Mouse (Mus musculus): Measurements from ENCODE around the gene Prrt1.

The Prrt1 gene

DNA sequence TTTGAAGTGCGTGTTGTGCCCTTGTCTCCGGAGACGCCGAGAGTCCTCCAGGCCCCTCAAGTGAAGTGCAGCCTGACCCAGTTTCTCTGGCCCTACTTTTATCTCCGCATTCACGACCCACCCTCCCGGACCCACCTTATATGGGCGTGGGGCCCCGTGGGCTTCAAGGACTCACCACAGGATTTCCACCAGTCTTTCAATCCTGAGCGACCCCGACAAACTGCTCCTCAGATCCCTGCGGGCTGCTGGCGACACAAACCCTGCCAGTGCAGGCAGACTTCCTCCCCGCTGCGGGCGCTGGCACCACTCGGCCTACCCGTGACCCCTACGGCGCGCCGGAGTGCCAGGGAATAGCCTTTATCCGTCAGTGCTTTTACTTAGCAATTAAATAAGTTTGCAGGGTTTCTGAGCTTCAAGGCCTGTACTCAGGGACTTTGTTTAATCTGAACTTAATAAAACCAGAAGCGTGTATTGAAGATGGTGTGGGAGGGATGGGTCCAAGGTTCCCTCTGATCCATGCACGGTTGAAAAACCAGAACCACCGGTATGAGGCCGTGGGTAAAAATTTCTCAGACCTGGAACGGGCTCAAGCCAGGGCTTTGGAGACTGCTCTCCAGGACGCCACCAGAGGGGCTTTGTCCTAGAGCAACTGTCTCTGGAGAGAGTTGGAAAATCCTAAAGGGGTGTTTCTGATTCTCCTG lies 1.2 kb upstream of the Prrt1 start, which contains the start of gene Ppt2:
Gene Ppt2 (minus strand): TSS at position 568 of the 701 bp plus-strand sequence.
- no peak for DNase-seq (ENCODE audit: low spot score in 2 of 2)

DNA sequence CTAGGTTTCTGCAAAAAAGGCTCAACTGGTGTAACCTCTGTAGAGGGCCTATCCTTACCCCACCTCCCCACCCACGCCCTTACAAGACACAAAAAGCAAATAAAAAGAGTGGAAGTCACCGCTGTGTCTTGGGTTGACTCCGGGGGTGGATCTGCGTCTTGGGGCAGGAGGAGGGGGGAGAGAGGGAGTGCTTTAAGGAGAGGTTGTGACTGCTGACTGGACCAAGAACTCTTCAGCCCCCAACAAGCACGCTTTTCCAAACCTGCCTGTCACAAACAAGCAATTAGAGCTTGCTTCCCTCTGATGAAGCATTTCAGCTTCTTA lies 727 bp upstream of the Prrt1 start:
- no peak for DNase-seq (ENCODE audit: low spot score in 2 of 2)

DNA sequence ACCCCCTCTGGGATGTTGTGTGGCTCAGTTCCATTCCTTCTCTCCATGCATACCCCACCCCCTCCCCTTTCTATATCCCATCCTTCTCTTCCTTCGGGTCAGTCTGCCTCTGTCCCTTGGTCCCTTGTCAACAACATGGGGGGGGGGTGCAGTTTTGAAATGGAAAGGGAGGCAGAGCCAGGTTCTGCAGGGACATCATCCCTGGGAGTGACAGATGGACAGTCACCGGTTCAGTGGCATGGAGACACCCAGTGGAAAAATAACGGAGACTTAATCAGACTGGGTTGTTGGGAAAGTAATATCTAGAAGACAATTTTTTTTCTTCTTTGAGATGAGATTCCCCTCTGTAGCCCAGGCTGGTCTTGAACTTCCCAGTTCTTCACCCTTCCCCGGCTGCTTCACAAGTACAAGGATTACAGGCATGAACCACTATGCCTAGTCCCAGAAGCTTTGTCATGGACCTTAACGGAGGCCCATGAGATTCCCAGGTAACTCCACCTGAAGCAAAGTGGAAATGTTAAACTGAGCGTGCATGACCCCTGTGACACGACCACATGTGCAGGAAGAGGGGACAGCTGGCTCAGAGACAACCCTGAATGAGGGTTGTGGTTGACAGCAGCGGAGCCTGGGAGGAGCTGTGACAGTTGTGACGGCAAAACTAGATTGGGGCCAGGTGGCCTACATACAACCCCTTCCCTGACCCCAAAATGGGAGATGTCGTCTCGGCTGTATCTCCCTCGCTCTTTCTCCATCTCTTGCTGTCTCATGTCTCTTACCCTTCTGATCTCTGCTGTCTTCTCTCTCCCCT lies 667 bp downstream of the Prrt1 start:
- DNase-seq (ENCODE audit: low spot score in 2 of 2): no peak

- DNase-seq (ENCODE audit: low spot score in 2 of 2): no peak
Measured at GRCm38 (mm10) chr17:34630761-34631301, 1.5 kb downstream of the Prrt1 start.

DNA sequence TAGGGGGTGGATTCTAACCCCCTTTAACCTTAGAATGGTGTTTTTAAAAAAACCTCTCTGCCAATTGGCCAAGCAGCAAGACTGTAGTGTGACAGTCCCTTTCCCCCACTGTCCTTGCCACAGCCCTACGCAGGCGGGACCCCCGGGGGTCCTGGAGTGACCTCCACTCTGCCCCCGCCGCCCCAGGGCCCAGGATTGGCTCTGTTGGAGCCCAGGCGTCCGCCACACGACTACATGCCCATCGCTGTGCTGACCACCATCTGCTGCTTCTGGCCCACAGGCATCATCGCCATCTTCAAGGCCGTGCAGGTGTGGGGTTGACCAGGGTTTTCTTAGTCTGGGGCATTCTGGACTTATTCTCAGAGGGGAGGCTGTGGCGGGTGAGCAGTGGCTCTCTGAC lies 2.3 kb downstream of the Prrt1 start:
- DNase-seq (ENCODE audit: low spot score in 2 of 2): no peak

DNA sequence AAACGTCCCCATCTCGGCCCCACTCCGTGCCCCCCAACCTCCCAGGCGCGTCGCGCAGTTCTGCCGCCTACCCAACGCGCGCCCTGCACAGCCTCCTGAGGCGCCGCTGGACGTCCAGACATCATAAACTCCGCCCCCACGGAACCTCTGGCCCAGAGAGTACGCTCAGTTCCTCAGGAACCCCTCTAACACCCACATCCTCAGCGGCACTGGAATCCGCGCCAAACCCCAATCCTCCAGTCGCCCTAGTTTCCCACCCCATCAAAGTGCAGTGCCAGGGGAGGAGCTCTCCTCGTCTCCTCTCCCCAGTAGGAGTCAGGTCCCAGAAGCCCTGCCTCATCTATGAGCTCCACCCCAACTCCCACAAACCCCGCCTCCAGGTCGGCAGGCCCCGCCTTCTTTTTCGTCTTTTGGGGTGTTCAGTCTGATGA lies 2.9 kb downstream of the Prrt1 start:
- DNase-seq (ENCODE audit: low spot score in 2 of 2): peak; percentile 66 to 77

GRCm38 (mm10) chr17:34635671-34636070 lies 6.3 kb downstream of the Prrt1 start:
- no peak for DNase-seq (ENCODE audit: low spot score in 2 of 2)

- no peak for DNase-seq (ENCODE audit: low spot score in 2 of 2)
Measured at GRCm38 (mm10) chr17:34637459-34637858, 8.1 kb downstream of the Prrt1 start.

DNA sequence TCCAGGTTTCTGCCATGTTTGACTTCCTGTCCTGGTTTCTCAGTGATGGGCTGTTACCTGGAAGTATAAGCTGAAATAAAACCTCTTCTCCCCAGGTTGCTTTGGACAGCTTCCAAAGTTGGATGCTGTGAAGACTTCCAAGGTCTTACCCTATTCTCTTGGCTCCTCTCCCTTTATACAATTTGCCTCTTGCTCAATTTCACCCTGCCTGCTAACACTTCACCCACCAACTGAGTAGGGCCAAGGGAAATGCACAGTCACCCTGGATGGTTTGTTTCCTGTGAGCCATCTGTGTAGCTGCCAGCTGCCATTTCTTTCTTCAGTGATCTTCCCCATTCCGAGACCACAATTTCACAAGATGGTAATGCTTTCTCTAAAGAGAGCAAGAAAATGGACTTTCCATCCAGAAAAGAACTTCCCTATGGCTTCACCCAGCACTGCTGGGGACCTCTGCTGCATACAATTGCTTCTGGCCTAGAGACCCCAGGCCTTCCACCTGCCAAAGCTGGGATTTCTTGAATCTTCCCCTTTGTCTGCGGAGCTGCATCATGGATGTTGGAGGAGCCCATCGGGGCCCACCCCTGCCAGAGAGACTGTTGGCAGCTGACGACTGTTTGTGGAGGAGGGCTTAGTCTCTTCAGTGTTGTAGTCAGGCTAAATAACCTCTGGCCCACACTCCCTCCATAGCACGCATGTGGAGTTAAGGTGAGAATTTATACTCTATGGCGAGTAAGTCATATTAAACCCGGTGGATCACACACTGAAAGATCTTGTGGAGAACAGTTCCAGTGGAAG lies 10.3 kb downstream of the Prrt1 start:
- DNase-seq (ENCODE audit: low spot score in 2 of 2): no peak

DNA sequence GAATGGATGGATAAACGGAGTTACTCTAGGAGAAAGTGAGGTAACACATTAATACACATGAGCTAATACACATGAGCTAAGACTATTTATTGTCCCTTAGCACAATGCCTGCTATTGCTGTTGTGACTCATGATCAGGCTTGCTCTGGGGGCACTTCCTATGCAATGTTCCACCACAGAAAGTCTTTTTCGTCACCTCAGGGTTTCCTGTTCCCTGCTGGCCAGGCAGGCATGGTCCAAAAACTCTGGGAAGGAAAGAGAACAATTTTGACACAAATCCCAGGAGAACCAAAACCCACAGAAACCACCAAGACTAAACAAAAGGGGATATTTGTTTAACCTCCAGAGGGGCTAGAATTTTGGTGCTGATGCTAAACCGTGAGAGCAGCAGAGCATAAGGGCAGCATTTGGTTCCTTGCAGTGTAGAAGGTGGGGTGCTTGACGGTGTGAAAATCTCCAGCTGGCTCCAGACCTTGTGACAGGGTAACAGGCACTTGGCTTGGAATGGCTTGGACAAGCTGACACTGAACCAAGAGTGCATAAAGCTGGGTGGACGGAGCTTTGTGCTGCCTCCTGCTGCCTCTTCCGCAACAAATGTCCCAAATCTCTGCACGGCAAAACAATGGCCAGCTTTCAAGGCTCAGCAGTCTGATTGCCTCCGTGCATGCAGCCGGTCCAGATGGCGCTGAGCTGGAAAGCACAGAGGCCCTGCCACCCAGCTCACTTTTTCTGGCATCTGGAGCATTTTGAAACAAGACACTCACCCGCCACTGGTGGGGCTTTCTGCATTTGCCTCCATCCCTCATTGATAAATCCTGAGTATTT lies 11.7 kb downstream of the Prrt1 start:
- DNase-seq (ENCODE audit: low spot score in 2 of 2): no peak

DNA sequence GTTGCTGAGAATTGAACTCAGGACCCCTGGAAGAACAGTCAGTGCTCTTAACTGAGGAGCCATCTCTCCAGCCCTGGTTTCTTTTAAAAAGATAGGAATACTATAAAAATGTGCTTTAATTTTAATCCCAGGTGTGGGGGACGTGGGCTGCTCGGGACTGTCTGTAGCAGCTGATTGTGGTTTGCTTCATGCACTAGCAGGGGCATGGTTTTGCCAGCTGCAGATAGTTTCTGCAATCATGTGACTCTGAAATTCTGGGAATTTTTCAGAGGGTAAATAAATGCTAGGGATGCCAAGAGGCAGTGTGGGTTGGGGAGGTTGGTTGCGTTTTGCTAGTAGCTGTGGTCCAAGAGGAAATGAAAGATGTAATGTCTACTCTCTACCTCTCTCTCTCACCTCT lies 12.6 kb downstream of the Prrt1 start:
- DNase-seq (ENCODE audit: low spot score in 2 of 2): no peak

GRCm38 (mm10) chr17:34643379-34643778 lies 14.0 kb downstream of the Prrt1 start:
- no peak for DNase-seq (ENCODE audit: low spot score in 2 of 2)

GRCm38 (mm10) chr17:34643944-34644343 lies 14.6 kb downstream of the Prrt1 start:
- no peak for DNase-seq (ENCODE audit: low spot score in 2 of 2)

DNA sequence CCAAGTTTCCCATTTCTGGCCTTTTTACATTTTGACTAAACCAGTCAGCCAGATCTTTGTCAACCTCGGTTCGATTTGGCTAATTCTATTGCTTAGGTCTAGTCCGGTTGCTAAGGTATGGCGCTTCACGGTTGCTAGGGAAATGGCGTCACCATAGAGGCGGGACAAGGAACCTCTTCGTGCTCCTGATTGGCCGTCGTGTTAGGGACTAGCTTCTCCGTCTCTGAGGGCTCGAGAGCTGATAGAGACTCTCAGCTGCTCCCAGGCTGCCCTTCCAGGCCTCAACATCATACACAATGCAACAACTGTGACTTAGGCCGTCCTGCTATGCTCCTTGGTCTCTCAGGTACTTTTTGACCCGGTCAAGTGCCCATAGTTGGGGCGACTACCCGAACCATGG lies 15.3 kb downstream of the Prrt1 start, which contains the start of gene Fkbpl:
Gene Fkbpl (plus strand): TSS at position 157 of the 400 bp plus-strand sequence.
- peak; percentile 93 to 96 for DNase-seq (ENCODE audit: low spot score in 2 of 2)

DNA sequence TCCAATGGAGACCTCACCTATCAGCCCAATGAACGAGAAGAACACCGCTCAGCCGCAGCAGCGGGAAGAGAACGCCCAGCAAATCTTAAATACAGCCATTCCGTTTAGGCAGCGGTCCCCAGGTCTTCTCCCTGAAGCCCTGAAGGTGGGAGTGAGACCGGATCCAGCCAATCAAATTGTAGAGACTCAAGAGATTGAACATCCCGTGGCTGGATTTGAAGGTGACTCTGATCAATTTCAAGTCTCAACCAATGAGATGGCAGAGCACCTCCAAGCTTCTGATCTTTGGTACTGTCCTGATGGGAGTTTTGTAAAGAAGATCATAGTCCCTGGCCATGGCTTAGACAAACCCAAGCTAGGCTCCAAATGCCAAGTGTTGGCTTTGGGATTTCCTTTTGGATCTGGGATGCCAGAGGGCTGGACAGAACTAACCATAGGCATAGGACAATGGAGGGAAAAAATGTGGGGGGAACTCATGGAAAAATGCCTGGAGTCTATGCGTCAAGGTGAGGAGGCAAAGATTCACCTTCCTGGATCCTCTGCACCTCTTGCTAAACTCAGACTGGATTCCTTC lies 16.0 kb downstream of the Prrt1 start:
- DNase-seq (ENCODE audit: low spot score in 2 of 2): no peak

DNA sequence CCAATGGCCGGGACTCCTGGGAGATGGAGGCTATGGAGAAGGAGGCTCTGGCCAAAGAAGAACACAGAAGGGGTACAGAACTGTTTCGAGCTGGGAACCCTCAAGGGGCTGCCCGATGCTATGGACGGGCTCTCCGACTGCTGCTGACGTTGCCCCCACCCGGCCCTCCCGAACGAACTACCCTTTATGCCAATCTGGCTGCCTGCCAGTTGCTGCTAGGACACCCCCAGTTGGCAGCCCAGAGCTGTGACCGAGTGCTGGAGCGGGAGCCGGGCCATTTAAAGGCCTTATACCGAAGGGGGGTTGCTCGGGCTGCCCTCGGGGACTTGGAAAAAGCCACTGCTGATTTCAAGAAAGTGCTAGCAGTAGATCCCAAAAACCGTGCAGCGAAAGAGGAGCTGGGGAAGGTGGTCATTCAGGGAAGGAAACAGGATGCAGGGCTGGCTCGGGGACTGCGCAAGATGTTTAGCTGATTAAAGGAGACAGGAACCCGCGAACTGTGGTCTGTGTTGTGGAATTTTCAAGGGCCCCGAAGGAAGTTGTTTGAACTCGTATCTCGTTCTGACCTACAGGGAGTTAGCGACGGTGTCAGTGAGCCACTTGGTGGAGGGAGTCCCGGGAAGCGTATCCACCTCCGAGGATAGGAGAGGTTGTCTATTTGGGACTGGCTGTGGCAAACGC lies 16.6 kb downstream of the Prrt1 start:
- no peak for DNase-seq (ENCODE audit: low spot score in 2 of 2)

DNA sequence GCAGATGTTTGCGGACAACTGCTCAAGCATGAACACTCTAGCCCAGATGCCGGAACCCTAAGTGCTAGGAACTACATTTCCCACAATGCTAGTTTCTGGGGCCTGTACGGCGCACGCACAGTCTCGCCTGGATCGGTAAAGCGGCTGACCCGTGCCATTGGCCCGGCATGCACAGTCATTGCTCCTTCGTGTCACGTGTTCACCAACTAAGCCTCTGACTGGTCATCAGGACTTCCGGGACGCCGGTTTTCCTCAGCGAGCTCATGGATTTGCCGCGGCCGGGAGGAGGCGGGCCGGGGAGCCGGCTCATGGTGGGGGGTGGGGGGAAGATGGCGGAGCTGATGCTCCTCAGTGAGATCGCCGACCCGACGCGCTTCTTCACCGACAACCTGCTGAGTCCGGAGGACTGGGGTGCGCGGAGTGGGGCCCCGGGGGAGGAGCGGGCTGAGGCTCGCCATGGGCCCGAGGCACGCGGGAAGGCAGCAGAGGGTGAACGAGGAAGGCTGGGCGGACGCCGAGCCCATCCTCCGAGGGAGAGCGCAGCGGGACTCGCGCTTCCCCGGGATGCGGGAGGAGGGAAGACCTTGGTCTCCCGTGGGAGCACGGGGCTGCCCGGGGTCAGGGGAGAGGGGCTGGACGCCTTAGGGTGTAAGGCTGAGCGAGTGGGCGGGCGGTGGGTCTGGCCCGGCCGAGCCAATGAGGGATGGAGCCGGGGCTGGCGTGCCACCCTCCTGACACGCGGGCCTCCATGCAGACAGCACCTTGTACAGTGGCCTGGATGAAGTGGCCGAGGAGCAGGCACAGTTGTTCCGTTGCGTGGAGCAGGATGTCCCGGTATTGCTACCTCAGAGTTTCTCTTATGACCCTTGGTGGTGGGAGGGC lies 17.8 kb downstream of the Prrt1 start, which contains the start of gene Atf6b:
Gene Atf6b (plus strand): TSS at position 241 of the 882 bp plus-strand sequence.
- DNase-seq (ENCODE audit: low spot score in 2 of 2): peak; percentile 82 to 94

GRCm38 (mm10) chr17:34648141-34648890 lies 19.0 kb downstream of the Prrt1 start:
- no peak for DNase-seq (ENCODE audit: low spot score in 2 of 2)
